Mouse (Mus musculus): ENCODE measurements around the gene Apob. TPM values are rescaled to one million over a fixed set of nuclear protein-coding genes. Genes with fewer than 3 reads are reported as not detected.
"Not testable (repeated sequence)": the region's sequence is repeated elsewhere in the genome, so short reads cannot be mapped to it uniquely, and the experiment has no call there.

The Apob gene
- total and polyA plus RNA-seq, 2 experiments from 2014 or later: 0.33 TPM; not detected in 1

- Histone ChIP-seq H3K4me3 (ENCODE audit: low read depth, low read length) (no peak overlapping the region), H3K4me1 (ENCODE audit: insufficient read depth) (no peaks in the 10 kb centered on the region), H3K4me2 (ENCODE audit: low read depth) (no peak overlapping the region), H3K9ac (no peak overlapping the region), H3K9me3 (ENCODE audit: low read length) (no peaks in the 10 kb centered on the region), H3K27me3 (ENCODE audit: insufficient read depth, low read length) (no peaks in the 10 kb centered on the region), H3K27ac (ENCODE audit: low read depth, low read length) (no peak overlapping the region), H3K36me3 (ENCODE audit: insufficient read depth) (no peaks in the 10 kb centered on the region)
- ATAC-seq: peak; percentile 47; the same call in 1 of the 2 replicates
- 12% methylated on average over 3 of the region's 3 CpGs for WGBS
- peak; percentile 72 for TF ChIP-seq CTCF (IDR thresholded peaks at IDR 0.05; ENCODE audit: low read depth)
- peak; percentile 68 for DNase-seq
These were observed 13.4 kb downstream of the Apob start for GRCm38 (mm10) chr12:7990804-7991203.

- H3K9me3 ChIP-seq (ENCODE audit: low read length): no peaks in the 10 kb centered on the region
- H3K4me3 ChIP-seq (ENCODE audit: low read depth, low read length): no peak overlapping the region
- no peaks in the 10 kb centered on the region for H3K27me3 ChIP-seq (ENCODE audit: insufficient read depth, low read length)
- ATAC-seq (no peak), DNase-seq (no peak)
- H3K4me2 ChIP-seq (ENCODE audit: low read depth): no peak overlapping the region
- no peak overlapping the region for H3K27ac ChIP-seq (ENCODE audit: low read depth, low read length)
- no peak overlapping the region for H3K9ac ChIP-seq
- 61% methylated on average over 1 of the region's 1 CpGs for WGBS
- TF ChIP-seq CTCF (IDR thresholded peaks at IDR 0.05; ENCODE audit: low read depth): no peak
- H3K36me3 ChIP-seq (ENCODE audit: insufficient read depth): no peaks in the 10 kb centered on the region
- H3K4me1 ChIP-seq (ENCODE audit: insufficient read depth): no peaks in the 10 kb centered on the region
These were observed 14.1 kb downstream of the Apob start for GRCm38 (mm10) chr12:7991570-7991969.

DNA sequence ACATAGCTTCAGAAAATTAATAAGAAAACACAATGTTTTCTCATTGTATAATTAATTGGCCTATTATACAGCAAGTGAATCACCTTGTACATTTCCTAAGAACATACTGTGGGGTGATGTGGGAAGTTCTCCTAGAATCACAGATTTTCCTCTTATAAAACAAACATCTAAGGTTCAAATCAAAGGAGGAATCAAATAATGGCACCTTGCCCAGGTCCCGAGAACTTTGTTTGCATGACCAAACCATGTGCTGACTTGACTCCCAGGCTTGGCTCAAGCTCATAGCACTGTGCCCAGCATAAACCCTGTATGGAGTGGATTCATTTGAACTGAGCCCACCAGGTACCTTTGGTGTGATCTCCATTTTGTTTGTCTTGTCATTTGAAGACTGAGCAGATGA lies 43.5 kb downstream of the Apob start:
- no peak for ATAC-seq
- H3K9me3 ChIP-seq (ENCODE audit: low read length): no peaks in the 10 kb centered on the region
- 80% methylated on average over 1 of the region's 1 CpGs for WGBS
- H3K9ac ChIP-seq: no peak overlapping the region
- no peaks in the 10 kb centered on the region for H3K27me3 ChIP-seq (ENCODE audit: insufficient read depth, low read length)
- DNase-seq: no peak
- no peak overlapping the region for H3K4me2 ChIP-seq (ENCODE audit: low read depth)
- no peak for TF ChIP-seq CTCF (IDR thresholded peaks at IDR 0.05; ENCODE audit: low read depth)
- H3K36me3 ChIP-seq (ENCODE audit: insufficient read depth): no peaks in the 10 kb centered on the region
- no peaks in the 10 kb centered on the region for H3K4me1 ChIP-seq (ENCODE audit: insufficient read depth)
- no peak overlapping the region for H3K4me3 ChIP-seq (ENCODE audit: low read depth, low read length)
- no peak overlapping the region for H3K27ac ChIP-seq (ENCODE audit: low read depth, low read length)

DNA sequence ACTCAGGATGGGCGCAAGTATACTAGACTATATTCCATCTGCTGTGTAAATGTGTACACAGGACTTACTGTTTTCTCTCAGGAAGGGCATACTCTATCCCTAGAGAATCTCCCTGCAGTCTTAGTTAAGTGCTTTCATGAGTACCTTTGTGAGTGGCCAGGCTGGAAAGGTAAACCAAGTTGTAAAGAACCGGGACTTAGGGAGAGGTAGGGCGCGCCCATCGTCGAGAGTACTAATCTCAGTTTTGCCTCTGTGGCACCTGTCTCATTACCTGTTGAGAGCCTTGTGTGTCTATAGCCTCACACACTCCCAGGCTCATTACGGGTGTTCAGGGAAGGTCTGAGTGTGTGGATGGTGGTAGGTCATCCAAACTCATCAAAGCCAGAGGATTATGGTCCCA lies 52.1 kb downstream of the Apob start:
- ATAC-seq: no peak
- no peaks in the 10 kb centered on the region for H3K4me1 ChIP-seq (ENCODE audit: insufficient read depth)
- no peak for TF ChIP-seq CTCF (IDR thresholded peaks at IDR 0.05; ENCODE audit: low read depth)
- no peak overlapping the region for H3K4me2 ChIP-seq (ENCODE audit: low read depth)
- H3K9me3 ChIP-seq (ENCODE audit: low read length): no peaks in the 10 kb centered on the region
- WGBS: 95% methylated on average over 7 of the region's 7 CpGs
- no peak overlapping the region for H3K27ac ChIP-seq (ENCODE audit: low read depth, low read length)
- H3K27me3 ChIP-seq (ENCODE audit: insufficient read depth, low read length): no peaks in the 10 kb centered on the region
- no peaks in the 10 kb centered on the region for H3K36me3 ChIP-seq (ENCODE audit: insufficient read depth)
- H3K9ac ChIP-seq: no peak overlapping the region
- DNase-seq: no peak
- no peak overlapping the region for H3K4me3 ChIP-seq (ENCODE audit: low read depth, low read length)

DNA sequence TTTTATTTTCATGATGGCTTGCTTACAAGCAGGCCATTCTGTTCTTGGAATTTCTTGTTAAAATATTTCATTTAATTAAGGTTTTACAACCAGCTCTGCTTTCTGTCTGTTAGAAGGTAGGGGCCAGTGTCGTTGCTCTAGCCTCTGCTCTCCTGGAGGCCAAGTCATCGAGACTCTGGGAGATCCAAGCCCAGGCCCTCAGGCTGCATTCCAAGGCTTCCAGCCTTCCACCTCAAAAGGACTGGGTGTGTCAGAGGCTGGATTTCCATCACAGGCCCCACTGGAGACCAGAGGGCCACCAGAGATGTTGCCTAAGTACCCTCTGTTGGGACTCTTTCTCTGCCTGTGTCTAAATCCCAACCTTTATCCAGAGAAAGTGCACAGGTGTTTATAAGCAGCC lies 52.6 kb downstream of the Apob start:
- no peak for TF ChIP-seq CTCF (IDR thresholded peaks at IDR 0.05; ENCODE audit: low read depth)
- WGBS: 60% methylated on average over 2 of the region's 2 CpGs
- Histone ChIP-seq H3K9ac (no peak overlapping the region), H3K27ac (ENCODE audit: low read depth, low read length) (no peak overlapping the region), H3K4me1 (ENCODE audit: insufficient read depth) (no peaks in the 10 kb centered on the region), H3K27me3 (ENCODE audit: insufficient read depth, low read length) (no peaks in the 10 kb centered on the region), H3K4me2 (ENCODE audit: low read depth) (no peak overlapping the region), H3K36me3 (ENCODE audit: insufficient read depth) (no peaks in the 10 kb centered on the region), H3K9me3 (ENCODE audit: low read length) (no peaks in the 10 kb centered on the region), H3K4me3 (ENCODE audit: low read depth, low read length) (no peak overlapping the region)
- no peak for DNase-seq
- no peak for ATAC-seq

GRCm38 (mm10) chr12:8031169-8031568 lies 53.7 kb downstream of the Apob start:
- not testable (repeated sequence) for DNase-seq; H3K4me3 ChIP-seq (ENCODE audit: low read depth, low read length); H3K27me3 ChIP-seq (ENCODE audit: insufficient read depth, low read length); H3K9me3 ChIP-seq (ENCODE audit: low read length); H3K4me1 ChIP-seq (ENCODE audit: insufficient read depth); H3K36me3 ChIP-seq (ENCODE audit: insufficient read depth); H3K27ac ChIP-seq (ENCODE audit: low read depth, low read length); ATAC-seq; H3K9ac ChIP-seq; H3K4me2 ChIP-seq (ENCODE audit: low read depth)
- WGBS: 92% methylated on average over 1 of the region's 1 CpGs

DNA sequence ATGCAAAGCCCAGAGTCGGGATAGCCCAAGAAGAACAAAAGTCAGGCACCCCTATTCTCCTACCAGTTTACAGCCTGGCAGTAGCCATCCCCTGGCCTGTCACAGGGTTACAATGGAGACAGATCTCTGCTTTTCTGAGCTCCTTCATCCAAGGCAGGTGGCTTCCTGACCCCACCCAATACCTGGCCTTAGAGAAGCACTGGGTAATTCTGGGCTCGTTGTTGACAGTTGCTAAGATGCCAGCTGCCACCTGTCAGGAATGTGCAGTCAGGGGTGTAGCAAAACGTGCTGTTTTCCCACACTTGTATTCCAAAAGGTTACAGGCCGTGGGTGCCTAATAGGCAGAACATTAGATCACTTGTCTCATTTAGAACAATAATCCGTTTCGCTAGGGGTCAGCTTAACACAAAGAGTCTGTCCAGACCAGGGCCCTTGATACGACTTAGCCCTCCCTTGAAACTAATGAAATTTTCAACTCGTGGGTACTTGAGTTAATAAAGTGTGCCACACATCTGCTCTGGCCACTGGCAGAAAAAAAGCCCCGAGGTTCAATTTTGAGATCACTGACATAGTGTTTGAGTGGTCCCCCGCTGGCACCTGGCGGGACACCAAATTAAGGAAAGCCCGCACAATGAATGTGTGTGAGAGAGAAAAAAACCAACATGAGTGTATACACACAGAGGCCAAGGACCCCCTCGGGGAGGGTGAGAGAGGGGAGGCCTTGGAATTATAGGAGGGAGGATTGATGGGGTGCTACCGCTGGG lies 54.3 kb downstream of the Apob start:
- WGBS: 11% methylated on average over 14 of the region's 14 CpGs
- Histone ChIP-seq H3K4me1 (ENCODE audit: insufficient read depth) (no peaks in the 10 kb centered on the region), H3K27ac (ENCODE audit: low read depth, low read length) (no peak overlapping the region), H3K9ac (no peak overlapping the region), H3K9me3 (ENCODE audit: low read length) (no peaks in the 10 kb centered on the region), H3K27me3 (ENCODE audit: insufficient read depth, low read length) (no peaks in the 10 kb centered on the region), H3K4me2 (ENCODE audit: low read depth) (no peak overlapping the region), H3K36me3 (ENCODE audit: insufficient read depth) (no peaks in the 10 kb centered on the region), H3K4me3 (ENCODE audit: low read depth, low read length) (no peak overlapping the region)
- ATAC-seq (peak; percentile 29; the same call in 1 of the 2 replicates), DNase-seq (no peak)
- no peak for TF ChIP-seq CTCF (IDR thresholded peaks at IDR 0.05; ENCODE audit: low read depth)

Measured in forebrain, postnatal 0 days (tissue).